Mouse (Mus musculus) ES-Bruce4 (cell line): ENCODE measurements at regions not wholly inside any gene's neighbourhood (a gene's known extent, or its start where the extent isn't known, plus 50 kb on each side); places are given as distances from the start of the nearest gene placed in this dataset.

Source experiments
- CTCF ChIP-seq: IDR thresholded peaks from one replicate; pipeline ENCODE4 v1.8.1; 2011; ENCODE audit warnings: low read depth, low read length
- POLR2A ChIP-seq: IDR thresholded peaks from one replicate; pipeline ENCODE4 v1.8.1; 2011; ENCODE audit warnings: low read length; ENCODE audit not compliant: insufficient read depth

GRCm38 (mm10) chr14:62035416-62035815, 257.0 kb upstream of the Rnaseh2b start:
- TF ChIP-seq CTCF (no peak), POLR2A (no peak)
